Mouse (Mus musculus) ovary, postnatal 36 days (tissue): ENCODE results near the gene Atxn7l3b.
A peak's percentile ranks its signal among the peaks of the same experiment; 100 is the strongest.
"Not testable (repeated sequence)": the region's sequence is repeated elsewhere in the genome, so short reads cannot be mapped to it uniquely, and the experiment has no call there.

Experiments used
- DNase-seq: peaks from one replicate; pipeline ENCODE4 v3.0.0; 2022; ENCODE audit warnings: low spot score, mixed read lengths

The Atxn7l3b gene

DNA sequence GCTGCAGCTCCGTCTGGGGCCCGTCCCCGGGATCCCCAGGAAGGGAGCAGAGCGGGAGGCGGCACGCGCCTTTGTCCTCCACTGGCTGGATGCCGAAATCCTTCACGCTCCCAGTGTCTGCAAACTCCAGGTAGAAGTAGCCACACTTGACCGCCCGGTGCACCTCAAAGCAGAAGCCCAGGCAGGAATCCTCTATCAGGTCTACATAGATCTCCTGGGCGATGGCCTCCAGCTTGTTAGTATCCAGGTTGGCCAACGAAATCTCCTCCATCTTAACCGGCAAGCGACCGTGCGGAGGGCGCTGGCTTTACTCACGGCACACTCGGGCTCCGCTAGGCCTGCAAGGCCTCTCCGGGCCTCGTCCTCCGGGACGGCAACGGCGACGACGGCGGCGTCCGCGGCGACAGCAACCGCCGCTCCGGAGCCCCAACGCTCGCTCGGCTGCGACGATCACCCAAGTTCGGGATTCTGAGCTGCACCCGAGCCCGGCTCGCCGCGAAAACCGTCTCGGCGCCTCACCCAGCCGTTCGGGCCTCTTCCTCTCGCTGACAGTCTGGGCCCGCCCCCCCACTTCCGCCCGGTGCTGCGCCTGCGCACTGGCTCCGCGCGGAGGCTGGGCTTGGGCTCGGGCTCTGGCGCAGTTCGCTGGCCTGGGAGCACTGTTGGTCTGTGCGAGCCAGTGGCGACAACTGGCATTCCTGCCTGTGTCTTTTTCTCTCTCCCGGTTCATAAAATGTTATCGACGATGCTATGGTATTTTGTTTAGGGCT is at the start of gene Atxn7l3b:
Gene Atxn7l3b (minus strand): TSS at position 550 of the 770 bp plus-strand sequence.
- peak; percentile 98 for DNase-seq

- DNase-seq = no peak
Observed at GRCm38 (mm10) chr10:112977586-112977985, 48.8 kb upstream of the Atxn7l3b start.

DNA sequence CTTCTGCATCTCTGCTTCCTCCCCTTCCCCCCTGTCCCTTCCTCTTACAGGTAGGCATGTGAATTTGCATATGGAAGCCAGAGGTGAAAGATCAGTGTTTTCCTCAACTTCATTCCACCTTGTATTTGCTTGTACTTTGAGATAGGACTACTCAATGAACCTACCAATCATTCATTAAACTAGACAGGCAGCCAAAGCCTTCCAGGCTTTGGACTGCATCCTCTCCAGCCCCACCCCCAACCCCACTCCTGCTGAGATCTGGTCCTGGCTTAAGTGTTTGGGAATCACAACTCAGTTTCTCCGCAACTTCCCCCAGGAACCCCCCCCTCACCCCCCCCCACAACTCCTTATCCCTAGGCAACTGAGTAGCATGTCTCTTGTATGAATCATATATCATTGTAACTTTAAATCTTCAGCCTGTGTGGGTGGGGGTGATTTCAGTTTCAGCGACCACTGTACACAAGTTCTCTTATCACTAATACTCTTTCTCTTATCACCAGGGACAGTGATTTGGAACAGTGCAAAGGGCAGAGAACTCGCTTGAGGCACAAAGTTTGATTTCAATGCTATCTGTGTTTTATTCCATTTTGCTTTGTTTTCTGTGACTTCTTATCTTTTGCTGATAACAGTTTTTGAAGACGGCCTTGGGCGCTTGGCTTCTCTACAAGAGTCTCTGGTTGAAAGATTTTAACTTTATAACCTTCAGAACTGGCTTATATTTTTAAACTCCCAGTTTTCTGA is 44.7 kb upstream of the Atxn7l3b start:
- peak; percentile 12 for DNase-seq

GRCm38 (mm10) chr10:112970002-112970589 is 41.3 kb upstream of the Atxn7l3b start:
- no peak for DNase-seq

DNA sequence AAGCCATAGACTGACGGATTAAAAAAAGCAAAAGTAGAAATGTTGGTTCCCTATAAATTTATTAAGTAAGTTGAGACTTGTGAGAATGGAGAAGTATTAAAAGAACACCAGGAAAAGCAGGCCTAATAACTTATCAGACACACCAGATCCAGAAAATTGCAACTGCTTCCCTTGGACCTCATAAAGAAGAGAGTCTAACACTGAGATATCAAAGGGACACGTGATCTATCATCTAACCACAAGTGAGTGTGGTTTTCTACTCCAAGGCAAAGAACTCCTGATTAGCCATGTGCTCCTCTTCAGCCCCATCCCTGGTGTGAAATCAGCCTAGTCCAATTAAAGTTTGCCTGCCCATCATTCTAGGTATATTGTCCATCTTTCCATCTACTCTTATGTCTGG is 38.8 kb upstream of the Atxn7l3b start:
- DNase-seq = no peak

GRCm38 (mm10) chr10:112962216-112962615 is 33.4 kb upstream of the Atxn7l3b start:
- DNase-seq = not testable (repeated sequence)

GRCm38 (mm10) chr10:112954140-112954539 is 25.3 kb upstream of the Atxn7l3b start:
- no peak for DNase-seq

GRCm38 (mm10) chr10:112948453-112948852 is 19.7 kb upstream of the Atxn7l3b start:
- no peak for DNase-seq

DNA sequence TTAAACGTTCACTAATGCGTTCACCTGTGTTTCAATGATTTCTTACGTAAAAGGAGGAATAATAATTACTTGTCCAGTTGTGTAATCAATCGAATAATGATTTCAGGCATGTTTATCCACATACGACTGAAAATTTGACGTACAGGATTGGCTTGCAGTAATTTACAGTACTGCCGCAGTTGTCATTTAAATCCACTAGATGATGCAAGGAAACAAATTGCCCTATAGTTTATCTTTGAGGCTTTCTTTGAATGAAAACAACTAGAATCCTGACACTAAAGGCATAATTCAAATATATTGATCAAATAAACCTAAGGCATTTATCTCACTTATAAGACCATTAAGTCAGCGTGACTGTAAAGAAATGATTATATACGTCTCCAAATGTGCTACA is 418 bp upstream of the Atxn7l3b start:
- DNase-seq = no peak

- no peak for DNase-seq
Observed at GRCm38 (mm10) chr10:112926961-112927360, 1.8 kb downstream of the Atxn7l3b start.

DNA sequence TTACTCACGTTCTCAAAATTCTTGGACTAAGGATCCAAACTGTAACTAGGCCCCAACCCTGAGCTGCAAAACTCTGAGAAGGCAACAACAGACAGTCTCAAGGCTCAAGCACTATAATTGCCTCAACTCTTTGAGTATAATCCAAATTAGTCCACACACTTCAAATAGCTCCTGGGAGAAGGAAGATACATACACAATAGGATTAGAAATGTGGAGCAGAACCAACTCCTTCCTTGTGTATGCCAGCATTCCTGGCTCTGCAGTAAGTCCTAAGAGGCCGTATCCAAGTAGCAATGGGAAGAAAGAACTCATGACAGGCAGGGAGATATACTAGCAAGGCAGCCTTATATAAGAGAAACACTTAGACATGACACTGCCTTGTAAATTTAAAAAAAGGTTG is 2.5 kb downstream of the Atxn7l3b start:
- DNase-seq = no peak

GRCm38 (mm10) chr10:112916575-112917190 is 12.1 kb downstream of the Atxn7l3b start:
- DNase-seq = no peak

DNA sequence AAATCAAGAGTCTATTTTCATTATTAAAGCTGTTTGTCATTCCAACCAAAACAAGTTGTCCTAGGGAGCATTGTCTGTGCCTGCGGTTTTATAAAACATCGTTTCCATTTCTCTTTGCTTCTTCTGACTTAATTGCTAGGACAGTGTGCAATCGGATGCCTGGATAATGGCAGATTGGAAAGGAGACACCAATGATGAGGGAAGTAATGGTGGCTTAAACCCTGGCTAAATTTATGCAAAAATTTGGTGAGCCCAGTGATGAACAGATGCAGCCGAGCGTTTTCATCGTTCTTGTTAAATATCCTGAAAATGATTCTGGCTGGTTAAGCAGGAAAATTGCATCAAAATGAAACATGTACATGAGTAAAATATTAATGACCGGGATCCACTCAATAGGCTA is 28.6 kb downstream of the Atxn7l3b start:
- DNase-seq = no peak

- no peak for DNase-seq
Observed at GRCm38 (mm10) chr10:112899796-112900195, 29.0 kb downstream of the Atxn7l3b start.

GRCm38 (mm10) chr10:112896636-112897035 is 32.2 kb downstream of the Atxn7l3b start:
- no peak for DNase-seq

DNA sequence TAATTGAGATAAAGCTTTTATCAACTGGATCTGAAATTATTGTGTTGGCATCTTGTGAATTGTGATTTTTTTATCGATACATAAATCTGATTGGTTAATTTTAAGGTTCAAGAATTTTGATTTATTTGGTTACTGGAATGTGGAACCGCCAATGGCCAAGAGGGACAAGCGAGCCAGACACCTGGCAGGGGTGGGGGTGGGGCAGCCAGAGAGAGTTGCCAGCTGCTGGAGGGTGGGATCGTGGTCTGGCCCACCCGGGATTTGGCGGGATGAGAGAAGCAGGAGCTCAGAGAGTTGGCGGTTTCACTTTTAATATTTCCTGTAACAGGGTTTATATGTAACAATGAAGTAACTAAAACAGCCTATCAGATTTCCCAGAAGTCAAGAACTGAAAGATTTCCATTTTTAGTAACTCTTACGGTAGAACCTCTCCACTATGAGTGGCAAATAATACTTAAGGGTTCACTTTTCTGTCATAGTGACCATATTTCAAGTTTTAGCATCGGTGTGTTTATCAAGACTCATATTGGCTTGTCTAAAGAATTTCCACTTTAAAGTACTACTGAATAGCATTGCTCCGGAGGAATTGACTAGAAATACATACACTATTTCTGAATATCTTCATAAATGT is 35.1 kb downstream of the Atxn7l3b start:
- DNase-seq = no peak

GRCm38 (mm10) chr10:112884064-112884463 is 44.7 kb downstream of the Atxn7l3b start:
- no peak for DNase-seq

DNA sequence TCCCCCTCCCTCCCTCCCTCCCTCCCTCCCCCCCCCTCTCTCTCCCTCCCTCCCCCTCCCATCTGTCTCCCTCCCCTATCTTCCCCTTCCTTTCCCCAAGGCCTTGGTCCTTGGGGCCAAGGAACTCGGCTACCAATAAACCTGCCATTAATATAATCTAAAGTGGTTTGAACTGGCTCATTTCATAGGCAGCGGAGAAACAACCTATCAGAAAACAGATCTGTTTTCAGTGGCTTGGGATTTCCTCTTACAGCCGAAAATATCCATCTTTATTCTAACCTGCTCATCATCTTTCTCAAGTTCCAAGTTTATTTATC is 45.2 kb downstream of the Atxn7l3b start:
- DNase-seq = no peak

GRCm38 (mm10) chr10:112882789-112883687 is 45.8 kb downstream of the Atxn7l3b start:
- DNase-seq = no peak

DNA sequence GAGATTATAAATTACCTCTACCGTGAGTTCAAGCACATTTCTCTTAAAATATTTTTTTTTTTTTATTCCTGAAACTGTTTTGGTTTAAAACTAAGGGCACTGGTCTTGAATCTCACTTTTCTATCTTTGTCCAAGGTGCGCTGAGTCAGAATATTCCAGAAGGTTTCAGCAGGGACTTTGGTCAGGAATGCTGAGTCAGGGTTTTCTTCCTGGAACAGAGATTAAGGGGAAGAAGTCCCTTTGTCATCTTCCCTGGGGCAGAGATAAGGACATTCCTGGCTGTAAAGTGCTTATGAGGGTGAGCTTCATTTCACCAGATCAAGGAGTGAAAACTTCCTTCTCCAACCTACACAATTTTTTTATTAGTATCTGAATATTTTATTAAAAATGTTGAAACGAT is 46.7 kb downstream of the Atxn7l3b start:
- DNase-seq = no peak
